Mouse (Mus musculus): Measurements from ENCODE around the gene Tmem108. TPM values are rescaled to one million over a fixed set of nuclear protein-coding genes. Genes with fewer than 3 reads are reported as not detected.

Gene Tmem108
- total and polyA plus RNA-seq, 3 experiments: 4.6 to 9.1 (median 4.7) TPM

DNA sequence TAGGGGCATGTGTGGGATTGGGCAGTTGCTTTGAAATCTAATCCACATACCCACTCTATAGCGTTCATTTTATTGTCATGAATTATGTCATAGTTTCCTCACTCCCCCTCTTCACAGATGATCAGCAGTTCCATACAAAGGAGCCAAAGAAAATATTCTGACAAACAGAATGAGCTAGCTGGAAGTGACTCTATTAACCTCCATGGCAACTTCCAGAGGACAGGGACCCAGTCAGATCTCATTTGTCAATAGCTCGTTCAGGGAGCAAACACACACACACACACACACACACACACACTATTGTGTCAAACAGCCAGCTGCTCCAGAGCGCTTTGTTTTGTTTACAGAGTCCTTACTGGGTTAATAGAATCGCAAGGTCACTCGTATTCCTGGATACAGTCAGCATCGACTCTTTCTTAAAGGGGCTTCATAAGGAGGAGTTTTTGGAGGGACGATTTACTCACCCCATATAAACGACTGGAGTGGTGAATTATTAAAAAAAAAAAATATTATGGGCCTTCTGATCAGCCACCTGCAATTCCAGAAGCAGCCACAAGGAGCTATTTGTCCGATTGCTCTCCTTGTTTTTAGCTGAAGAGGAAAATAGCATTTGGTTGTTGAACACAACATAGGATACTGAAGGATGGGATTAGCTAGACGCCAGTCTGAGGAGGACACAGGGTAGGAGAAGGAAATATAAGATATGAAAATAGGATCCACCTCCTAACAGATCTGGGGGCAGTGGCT, 197.6 kb downstream of the Tmem108 start:
- H3K36me3 ChIP-seq (ENCODE audit: control insufficient read depth, insufficient read depth, low read length): no peaks in the 10 kb centered on the region
- no peaks in the 10 kb centered on the region for H3K4me1 ChIP-seq (ENCODE audit: control insufficient read depth, insufficient read depth, low read length)
- TF ChIP-seq CTCF (IDR thresholded peaks at IDR 0.05) (peak; percentile 73), POLR2A (IDR thresholded peaks at IDR 0.05; ENCODE audit: insufficient read depth, low read depth, low read length) (no peak), EP300 (IDR thresholded peaks at IDR 0.05; ENCODE audit: insufficient read depth, low read depth, low read length) (no peak)
- H3K27me3 ChIP-seq (ENCODE audit: control insufficient read depth, insufficient read depth, low read length): no peaks in the 10 kb centered on the region
- H3K4me3 ChIP-seq: no peak overlapping the region
- WGBS: 28% methylated on average over 10 of the region's 10 CpGs
- H3K9ac ChIP-seq (ENCODE audit: low read depth, low read length): no peak overlapping the region
- H3K27ac ChIP-seq: no peak overlapping the region
- DNase-seq: no peak
- no peaks in the 10 kb centered on the region for H3K79me2 ChIP-seq (replicated peaks; ENCODE audit: control insufficient read depth, insufficient read depth, low read length)
- intact Hi-C loops (cut with DNase I): no loop called here

DNA sequence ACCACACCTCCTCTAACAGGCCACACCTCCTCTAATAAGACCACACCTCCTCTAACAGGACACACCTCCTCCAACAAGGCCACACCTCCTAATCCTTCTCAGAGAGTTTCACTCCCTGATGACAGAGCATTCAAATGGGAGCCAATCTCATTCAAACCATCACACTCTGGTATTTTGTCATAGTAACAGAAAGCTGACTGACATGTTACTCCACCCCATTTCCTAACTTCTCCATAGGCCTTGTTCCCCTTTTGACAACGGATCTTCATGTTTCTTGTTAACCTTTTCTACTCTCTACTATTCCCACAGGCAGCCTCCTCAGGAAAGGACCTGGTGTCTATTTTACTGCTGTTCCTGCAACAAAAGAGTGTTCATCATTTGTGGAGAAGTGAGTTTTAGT, 199.6 kb downstream of the Tmem108 start:
- H3K27me3 ChIP-seq (ENCODE audit: control insufficient read depth, insufficient read depth, low read length): no peaks in the 10 kb centered on the region
- no peak for DNase-seq
- no peaks in the 10 kb centered on the region for H3K79me2 ChIP-seq (replicated peaks; ENCODE audit: control insufficient read depth, insufficient read depth, low read length)
- intact Hi-C loops (cut with DNase I): no loop called here
- H3K4me3 ChIP-seq: no peak overlapping the region
- WGBS: 85% methylated on average over 1 of the region's 1 CpGs
- no peaks in the 10 kb centered on the region for H3K36me3 ChIP-seq (ENCODE audit: control insufficient read depth, insufficient read depth, low read length)
- H3K9ac ChIP-seq (ENCODE audit: low read depth, low read length): no peak overlapping the region
- TF ChIP-seq EP300 (IDR thresholded peaks at IDR 0.05; ENCODE audit: insufficient read depth, low read depth, low read length): no peak
- no peak for TF ChIP-seq POLR2A (IDR thresholded peaks at IDR 0.05; ENCODE audit: insufficient read depth, low read depth, low read length)
- no peak for TF ChIP-seq CTCF (IDR thresholded peaks at IDR 0.05)
- H3K27ac ChIP-seq: no peak overlapping the region
- no peaks in the 10 kb centered on the region for H3K4me1 ChIP-seq (ENCODE audit: control insufficient read depth, insufficient read depth, low read length)

DNA sequence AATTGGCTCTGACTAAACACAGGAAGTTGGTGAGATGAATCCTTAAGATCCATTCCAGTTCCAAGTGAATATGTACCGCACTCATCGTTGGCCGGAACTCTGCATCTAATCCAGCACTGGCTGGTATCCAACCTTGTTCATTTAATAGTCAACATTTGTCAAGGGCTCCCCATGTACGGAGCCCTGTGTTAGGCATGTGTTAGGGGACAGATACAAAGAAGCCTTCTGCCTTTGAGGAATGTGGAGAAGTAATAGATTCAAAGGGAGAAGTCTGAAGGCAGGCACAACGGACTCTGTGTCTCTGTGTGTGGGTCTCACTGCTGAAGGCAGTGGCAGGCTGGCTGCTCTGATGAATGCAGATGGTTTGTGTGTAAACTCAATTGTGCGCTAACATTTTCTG, 202.9 kb downstream of the Tmem108 start:
- no peak overlapping the region for H3K9ac ChIP-seq (ENCODE audit: low read depth, low read length)
- H3K4me1 ChIP-seq (ENCODE audit: control insufficient read depth, insufficient read depth, low read length): no peaks in the 10 kb centered on the region
- no peaks in the 10 kb centered on the region for H3K79me2 ChIP-seq (replicated peaks; ENCODE audit: control insufficient read depth, insufficient read depth, low read length)
- TF ChIP-seq EP300 (IDR thresholded peaks at IDR 0.05; ENCODE audit: insufficient read depth, low read depth, low read length) (no peak), POLR2A (IDR thresholded peaks at IDR 0.05; ENCODE audit: insufficient read depth, low read depth, low read length) (no peak), CTCF (IDR thresholded peaks at IDR 0.05) (no peak)
- no peaks in the 10 kb centered on the region for H3K27me3 ChIP-seq (ENCODE audit: control insufficient read depth, insufficient read depth, low read length)
- 53% methylated on average over 6 of the region's 6 CpGs for whole genome bisulfite sequencing
- no peak overlapping the region for H3K27ac ChIP-seq
- no peak for DNase-seq
- H3K36me3 ChIP-seq (ENCODE audit: control insufficient read depth, insufficient read depth, low read length): no peaks in the 10 kb centered on the region
- no peak overlapping the region for H3K4me3 ChIP-seq
- intact Hi-C loops (cut with DNase I): no loop called here

DNA sequence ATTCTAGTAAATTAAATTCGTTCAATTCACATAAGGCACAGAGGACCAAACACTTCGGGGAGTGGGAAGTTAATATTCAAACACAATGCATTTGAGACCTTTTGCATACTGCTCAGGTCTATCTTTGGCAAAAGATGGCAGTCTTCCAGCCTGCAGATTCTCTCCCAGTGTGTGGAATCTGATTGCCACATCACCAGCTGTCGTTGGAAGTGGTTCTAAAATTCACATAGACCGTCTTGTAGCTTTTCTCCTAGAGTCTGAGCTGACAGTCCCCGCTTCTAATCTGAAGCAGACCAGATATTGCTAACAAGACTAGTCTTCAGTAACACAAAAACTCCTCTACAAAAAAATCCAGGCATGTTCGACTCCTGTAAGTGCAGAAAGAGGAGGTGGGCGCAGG, 203.4 kb downstream of the Tmem108 start:
- 70% methylated on average over 7 of the region's 7 CpGs for WGBS
- no peak for DNase-seq
- no peak overlapping the region for H3K27ac ChIP-seq

DNA sequence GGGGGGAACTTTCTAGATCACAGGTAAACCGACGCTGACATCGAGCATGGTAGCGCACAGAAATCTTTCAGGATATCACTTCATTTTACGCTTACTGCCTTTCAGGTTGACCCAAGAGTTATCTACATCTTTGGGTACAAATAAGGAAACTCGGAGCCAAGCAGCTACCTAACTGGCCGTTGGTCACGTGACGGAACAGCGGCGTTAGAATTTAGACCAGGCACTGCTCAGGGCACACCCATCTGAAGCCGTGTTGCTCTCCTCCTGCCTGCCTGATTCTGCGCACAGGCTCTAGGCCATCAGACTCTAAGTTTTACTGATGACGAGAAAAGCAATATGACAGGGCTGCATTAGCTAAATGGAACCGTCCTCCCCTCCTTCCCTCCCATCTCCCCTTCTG, 204.6 kb downstream of the Tmem108 start:
- Histone ChIP-seq H3K27ac (no peak overlapping the region), H3K36me3 (ENCODE audit: control insufficient read depth, insufficient read depth, low read length) (no peaks in the 10 kb centered on the region), H3K4me3 (no peak overlapping the region), H3K9ac (ENCODE audit: low read depth, low read length) (no peak overlapping the region), H3K27me3 (ENCODE audit: control insufficient read depth, insufficient read depth, low read length) (no peaks in the 10 kb centered on the region), H3K4me1 (ENCODE audit: control insufficient read depth, insufficient read depth, low read length) (no peaks in the 10 kb centered on the region), H3K79me2 (replicated peaks; ENCODE audit: control insufficient read depth, insufficient read depth, low read length) (no peaks in the 10 kb centered on the region)
- DNase-seq: no peak
- intact Hi-C loops (cut with DNase I): no loop called here
- WGBS: 94% methylated on average over 15 of the region's 15 CpGs
- TF ChIP-seq POLR2A (IDR thresholded peaks at IDR 0.05; ENCODE audit: insufficient read depth, low read depth, low read length) (no peak), EP300 (IDR thresholded peaks at IDR 0.05; ENCODE audit: insufficient read depth, low read depth, low read length) (no peak), CTCF (IDR thresholded peaks at IDR 0.05) (no peak)

More for the DNA sequence above, 203.4 kb downstream of the Tmem108 start:
- intact Hi-C loops (cut with DNase I): no loop called here
- Histone ChIP-seq H3K9ac (ENCODE audit: low read depth, low read length) (no peak overlapping the region), H3K27me3 (ENCODE audit: control insufficient read depth, insufficient read depth, low read length) (no peaks in the 10 kb centered on the region), H3K79me2 (replicated peaks; ENCODE audit: control insufficient read depth, insufficient read depth, low read length) (no peaks in the 10 kb centered on the region), H3K4me3 (no peak overlapping the region), H3K4me1 (ENCODE audit: control insufficient read depth, insufficient read depth, low read length) (no peaks in the 10 kb centered on the region), H3K36me3 (ENCODE audit: control insufficient read depth, insufficient read depth, low read length) (no peaks in the 10 kb centered on the region)
- no peak for TF ChIP-seq CTCF (IDR thresholded peaks at IDR 0.05)
- no peak for TF ChIP-seq POLR2A (IDR thresholded peaks at IDR 0.05; ENCODE audit: insufficient read depth, low read depth, low read length)
- no peak for TF ChIP-seq EP300 (IDR thresholded peaks at IDR 0.05; ENCODE audit: insufficient read depth, low read depth, low read length)

DNA sequence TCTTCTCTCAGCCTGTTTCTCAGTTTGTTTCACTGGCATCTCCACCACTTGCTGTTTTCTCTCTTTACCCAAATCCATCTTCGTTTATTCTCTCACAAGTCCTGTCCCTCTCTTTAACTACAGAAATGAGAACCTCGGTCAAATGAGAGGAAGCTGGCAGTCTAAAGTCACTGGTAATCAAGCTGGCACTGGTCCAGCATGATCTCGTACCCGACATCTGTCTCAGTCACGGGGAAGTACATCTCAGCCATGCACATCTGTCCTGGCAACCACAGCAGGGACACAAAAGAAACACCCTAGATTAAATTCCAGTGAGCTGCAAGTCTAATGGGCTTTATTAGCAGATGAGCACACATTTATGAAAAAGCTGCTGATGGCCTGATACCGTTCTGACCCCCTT, 206.3 kb downstream of the Tmem108 start:
- H3K27ac ChIP-seq: no peak overlapping the region
- H3K4me3 ChIP-seq: no peak overlapping the region
- H3K36me3 ChIP-seq (ENCODE audit: control insufficient read depth, insufficient read depth, low read length): no peaks in the 10 kb centered on the region
- H3K27me3 ChIP-seq (ENCODE audit: control insufficient read depth, insufficient read depth, low read length): no peaks in the 10 kb centered on the region
- no peak for DNase-seq
- no peaks in the 10 kb centered on the region for H3K79me2 ChIP-seq (replicated peaks; ENCODE audit: control insufficient read depth, insufficient read depth, low read length)
- WGBS: 21% methylated on average over 6 of the region's 6 CpGs
- no peaks in the 10 kb centered on the region for H3K4me1 ChIP-seq (ENCODE audit: control insufficient read depth, insufficient read depth, low read length)
- intact Hi-C loops (cut with DNase I): no loop called here
- H3K9ac ChIP-seq (ENCODE audit: low read depth, low read length): no peak overlapping the region
- TF ChIP-seq CTCF (IDR thresholded peaks at IDR 0.05) (no peak), POLR2A (IDR thresholded peaks at IDR 0.05; ENCODE audit: insufficient read depth, low read depth, low read length) (no peak), EP300 (IDR thresholded peaks at IDR 0.05; ENCODE audit: insufficient read depth, low read depth, low read length) (no peak)
